Mouse (Mus musculus) naive thymus-derived CD4-positive, alpha-beta T cell, adult 2 months (primary cell): ENCODE measurements around the gene Matn3.

Experiments
- DNase-seq: peaks from one replicate; pipeline ENCODE4 v3.0.0-alpha.2; 2011; ENCODE audit warnings: low read depth

Matn3 gene

GRCm38 (mm10) chr12:8947714-8948464 is at the start of gene Matn3:
TSS of gene Matn3 (plus strand) at chr12:8947929.
- peak; percentile 16 for DNase-seq

GRCm38 (mm10) chr12:8898879-8899785 is 48.6 kb upstream of the Matn3 start:
- DNase-seq, result no peak

GRCm38 (mm10) chr12:8900107-8900698 is 47.5 kb upstream of the Matn3 start:
- DNase-seq, result no peak

- no peak for DNase-seq
Measured at GRCm38 (mm10) chr12:8900919-8901663, 46.6 kb upstream of the Matn3 start.

- no peak for DNase-seq
Measured at GRCm38 (mm10) chr12:8901934-8902333, 45.8 kb upstream of the Matn3 start.

GRCm38 (mm10) chr12:8902479-8902878 is 45.2 kb upstream of the Matn3 start:
- no peak for DNase-seq

- no peak for DNase-seq
Measured at GRCm38 (mm10) chr12:8912860-8913685, 34.7 kb upstream of the Matn3 start.

GRCm38 (mm10) chr12:8913701-8914340 is 33.9 kb upstream of the Matn3 start:
- DNase-seq, result no peak

GRCm38 (mm10) chr12:8916378-8916777 is 31.4 kb upstream of the Matn3 start:
- no peak for DNase-seq

GRCm38 (mm10) chr12:8919231-8919630 is 28.5 kb upstream of the Matn3 start:
- no peak for DNase-seq

GRCm38 (mm10) chr12:8920996-8921393 is 26.7 kb upstream of the Matn3 start:
- DNase-seq, result no peak

GRCm38 (mm10) chr12:8921394-8922368 is 26.0 kb upstream of the Matn3 start, which contains the start of gene Laptm4a:
TSS of gene Laptm4a (plus strand) at chr12:8921664.
- peak; percentile 98 for DNase-seq

GRCm38 (mm10) chr12:8922369-8923124 is 25.2 kb upstream of the Matn3 start:
- DNase-seq, result no peak

GRCm38 (mm10) chr12:8923125-8923410 is 24.7 kb upstream of the Matn3 start:
- DNase-seq, result no peak

GRCm38 (mm10) chr12:8923603-8924002 is 24.1 kb upstream of the Matn3 start:
- no peak for DNase-seq

GRCm38 (mm10) chr12:8927652-8928051 is 20.1 kb upstream of the Matn3 start:
- DNase-seq, result no peak

- DNase-seq, result no peak
Measured at GRCm38 (mm10) chr12:8928766-8929165, 19.0 kb upstream of the Matn3 start.

- no peak for DNase-seq
Measured at GRCm38 (mm10) chr12:8931083-8931482, 16.6 kb upstream of the Matn3 start.

- no peak for DNase-seq
Measured at GRCm38 (mm10) chr12:8935349-8935748, 12.4 kb upstream of the Matn3 start.
